Mouse (Mus musculus) Patski (cell line): ENCODE results near the gene Nprl3. TPM values are rescaled to one million over a fixed set of nuclear protein-coding genes. Genes with fewer than 3 reads are reported as not detected.
"Not testable (repeated sequence)": the region's sequence is repeated elsewhere in the genome, so short reads cannot be mapped to it uniquely, and the experiment has no call there.

ENCODE experiments used
- ATAC-seq: fragments of 100-300 bp; one replicate; pipeline ENCODE4 v1.8.0; 2021
- CTCF ChIA-PET: fragments of 350-600 bp; sonication (Branson Sonifier 250); formaldehyde crosslinking; loops from one replicate; lab custom pipeline; 2022; ENCODE audit warnings: inconsistent platforms; lab: Charles Lee
- POLR2A ChIA-PET: fragments of 350-600 bp; sonication (Branson Sonifier 250); formaldehyde crosslinking; loops from one replicate; lab custom pipeline; 2022; ENCODE audit warnings: antibody characterized with exemption, inconsistent platforms; lab: Charles Lee
- DNase-seq: peaks from one replicate; pipeline ENCODE4 v3.0.0-alpha.2; 2011; ENCODE audit warnings: low read depth, low spot score
- H3K27me3 ChIP-seq: fragments of 371-371 bp; one replicate; pipeline ENCODE4 v1.5.1; 2021
- CTCF ChIP-seq: fragments of 100-300 bp; IDR thresholded peaks from one replicate; pipeline ENCODE4 v1.5.1; 2021
- in situ Hi-C: fragments of 300-500 bp; cut with MboI; formaldehyde crosslinking; loops from 3 replicates; pipeline ENCODE4 v1.11.1; 2018; ENCODE audit warnings: low pct_unique_long_range_greater_than_20kb, mixed read lengths
- polyA plus RNA-seq: library from polyadenylated mRNA; unstranded; gene quantifications from one replicate; pipeline ENCODE4 v1.2.3, GENCODE M21; 2021

Gene Nprl3
- polyA plus RNA-seq, 1 experiment from 2014 or later, result 46.7 TPM

GRCm38 (mm10) chr11:32218501-32219050 is 48.9 kb downstream of the Nprl3 start:
- no peaks in the 10 kb centered on the region for H3K27me3 ChIP-seq
- ATAC-seq (no peak), DNase-seq (no peak)
- in situ Hi-C loops, result no loop called here
- no peak for TF ChIP-seq CTCF
- POLR2A ChIA-PET, result interaction anchor here (1.0 to 2.0 kb wide), 4 partner anchors 8 to 20 kb away, joined by 3 to 6 read pairs (median 4); partner anchors contain the start of genes Mpg and Snrnp25
- CTCF ChIA-PET, result interaction anchor here (1.3 to 4.6 kb wide), 5 partner anchors 11 to 23 kb away, joined by 3 to 54 read pairs (median 5); no protein-coding TSS in a partner anchor

GRCm38 (mm10) chr11:32216851-32217250 is 50.7 kb downstream of the Nprl3 start:
- no peaks in the 10 kb centered on the region for H3K27me3 ChIP-seq
- DNase-seq, result no peak
- in situ Hi-C loops, result no loop called here
- POLR2A ChIA-PET, result no interaction called here
- TF ChIP-seq CTCF, result no peak
- CTCF ChIA-PET, result interaction anchor here (2.1 to 4.6 kb wide), 2 partner anchors 9 to 21 kb away, joined by 5 to 54 read pairs; no protein-coding TSS in a partner anchor
- no peak for ATAC-seq

GRCm38 (mm10) chr11:32215372-32216162 is 51.9 kb downstream of the Nprl3 start:
- ATAC-seq (no peak), DNase-seq (no peak)
- no peak for TF ChIP-seq CTCF
- ChIA-PET CTCF (interaction anchor here (0.7 kb wide), 1 partner anchor 23 kb away, joined by 3 read pairs; no protein-coding TSS in a partner anchor), POLR2A (no interaction called here)
- in situ Hi-C loops, result no loop called here
- H3K27me3 ChIP-seq, result no peaks in the 10 kb centered on the region

GRCm38 (mm10) chr11:32210623-32211022 is 56.9 kb downstream of the Nprl3 start:
- ATAC-seq (no peak), DNase-seq (no peak)
- CTCF ChIA-PET, result interaction anchor here (1.1 kb wide), 1 partner anchor 10 kb away, joined by 3 read pairs; the partner anchor contains the start of gene Il9r
- no peaks in the 10 kb centered on the region for H3K27me3 ChIP-seq
- in situ Hi-C loops, result no loop called here
- POLR2A ChIA-PET, result interaction anchor here (0.5 kb wide), 1 partner anchor 9 kb away, joined by 3 read pairs; no protein-coding TSS in a partner anchor
- no peak for TF ChIP-seq CTCF

DNA sequence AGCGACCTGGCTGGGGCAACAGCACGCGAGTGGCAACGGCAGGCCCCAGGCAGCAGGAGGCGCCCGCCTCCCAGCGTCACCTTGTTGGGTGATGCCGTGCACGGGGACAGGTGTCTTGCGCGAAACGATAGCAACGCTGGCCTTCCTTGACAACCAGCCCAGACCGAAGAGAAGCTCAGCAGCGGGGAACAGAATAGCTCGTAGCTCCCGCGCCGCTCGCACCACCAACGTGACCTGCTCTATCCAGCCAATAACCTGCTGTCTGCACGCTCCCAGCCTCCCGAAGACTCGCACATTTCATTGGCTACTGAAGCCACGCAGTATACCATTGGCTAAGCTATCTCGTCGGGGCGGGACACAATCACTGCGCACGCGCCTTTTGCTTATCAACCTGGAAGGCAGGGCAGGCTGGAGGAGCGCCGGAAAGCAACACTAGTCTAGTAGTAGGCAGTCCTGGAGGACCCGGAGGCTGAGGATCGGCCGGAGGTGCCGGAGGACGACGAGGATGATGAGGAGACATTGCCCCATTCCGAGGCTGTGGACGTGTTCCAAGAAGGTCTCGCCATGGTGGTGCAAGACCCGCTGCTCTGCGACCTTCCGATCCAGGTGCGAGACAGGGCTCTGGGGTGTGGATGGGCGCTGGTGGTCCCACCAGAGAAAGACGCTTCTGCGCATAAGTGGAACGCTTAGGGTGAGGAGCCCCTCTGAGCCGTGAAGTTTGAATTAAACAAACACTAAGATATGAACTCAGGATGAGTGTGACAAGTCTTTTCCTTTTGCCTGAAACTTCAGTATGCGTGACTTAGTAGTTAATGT is 62.2 kb downstream of the Nprl3 start, which contains the start of gene Snrnp25:
TSS of gene Snrnp25 (plus strand) at position 358 of the 816 bp plus-strand sequence.
- no peak for TF ChIP-seq CTCF
- ATAC-seq, result peak; percentile 99
- ChIA-PET POLR2A (interaction anchor here (1.0 kb wide), 1 partner anchor 13 kb away, joined by 3 read pairs; no protein-coding TSS in a partner anchor), CTCF (interaction anchor here (1.1 to 2.1 kb wide), 4 partner anchors 11 to 23 kb away, joined by 3 to 6 read pairs (median 3); no protein-coding TSS in a partner anchor)
- DNase-seq, result peak; percentile 86
- in situ Hi-C loops, result no loop called here
- peaks cover 18% of the 10 kb centered on the region for H3K27me3 ChIP-seq

DNA sequence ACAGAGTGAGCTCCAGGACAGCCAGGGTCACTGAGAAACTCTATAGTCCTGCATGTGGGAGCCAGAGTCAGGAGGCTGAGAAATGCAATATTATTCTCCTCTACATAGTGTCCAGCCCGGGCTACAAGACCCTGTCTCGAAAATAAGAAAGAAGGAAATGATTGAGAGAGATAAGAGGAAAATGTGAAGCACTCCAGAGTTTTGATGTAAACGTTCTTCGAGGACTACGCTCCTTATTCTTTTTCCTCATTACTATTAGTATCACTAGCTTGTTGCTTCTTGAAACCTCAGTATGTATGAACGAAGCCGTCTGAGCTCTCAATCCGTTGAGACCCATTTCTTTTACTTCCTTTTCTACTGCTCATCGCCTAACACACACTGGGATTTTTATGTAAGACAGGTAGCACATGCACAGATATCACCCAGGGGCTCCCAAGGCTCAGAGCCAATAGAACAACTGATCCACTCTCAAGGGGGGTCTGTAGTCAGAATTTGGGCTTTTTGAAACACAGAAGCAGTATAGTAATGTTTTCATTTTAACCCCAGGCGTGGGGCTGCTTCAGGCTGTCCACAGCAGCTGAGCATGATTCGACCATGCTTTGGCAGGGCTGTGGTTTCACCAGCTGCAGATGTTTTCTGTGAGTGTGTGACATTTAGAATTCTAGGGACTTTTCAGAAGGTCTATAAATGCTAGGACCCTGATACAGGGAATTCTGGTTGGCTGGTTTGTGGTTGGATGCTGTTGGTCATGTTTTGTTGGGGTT is 65.4 kb downstream of the Nprl3 start:
- no peak for DNase-seq
- POLR2A ChIA-PET, result no interaction called here
- TF ChIP-seq CTCF, result no peak
- in situ Hi-C loops, result no loop called here
- CTCF ChIA-PET, result interaction anchor here (1.4 to 1.5 kb wide), 2 partner anchors 19 to 119 kb away, joined by 3 to 4 read pairs; no protein-coding TSS in a partner anchor
- peaks cover 22% of the 10 kb centered on the region for H3K27me3 ChIP-seq
- no peak for ATAC-seq

- DNase-seq, in situ Hi-C loops, ATAC-seq, POLR2A ChIA-PET: not testable (repeated sequence)
- CTCF ChIA-PET, result interaction anchor here (1.3 to 1.5 kb wide), 3 partner anchors 9 to 120 kb away, joined by 3 to 4 read pairs (median 3); no protein-coding TSS in a partner anchor
- peaks cover 28% of the 10 kb centered on the region for H3K27me3 ChIP-seq
Observed at GRCm38 (mm10) chr11:32200992-32201391, 66.5 kb downstream of the Nprl3 start.

DNA sequence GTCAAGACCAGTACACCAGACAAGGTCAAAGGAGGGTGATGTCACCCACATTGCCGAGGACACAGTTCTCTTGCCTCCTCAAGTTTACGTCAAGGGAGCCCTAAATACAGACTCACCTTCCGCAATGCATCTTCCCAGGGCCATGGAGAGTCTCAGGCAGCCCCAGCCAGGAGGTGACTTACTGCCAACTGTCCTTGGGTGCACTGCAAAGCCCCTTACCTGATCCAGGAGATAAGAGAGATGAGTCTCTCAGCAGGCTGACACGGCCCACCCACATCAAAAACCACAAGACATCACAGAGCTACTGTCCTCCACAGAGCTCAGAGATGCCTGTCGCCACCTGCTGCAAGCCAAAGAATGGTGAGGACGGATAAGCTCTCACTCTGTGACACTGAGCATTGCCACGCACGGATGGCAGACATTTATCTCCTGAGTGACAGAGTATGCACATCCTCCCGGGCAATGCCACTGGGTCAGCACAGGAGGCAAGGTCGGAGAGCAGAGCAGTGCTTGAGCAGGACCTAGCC is 67.4 kb downstream of the Nprl3 start, which contains the start of gene Il9r:
TSS of gene Il9r (minus strand) at position 205 of the 527 bp plus-strand sequence.
- DNase-seq (no peak), ATAC-seq (no peak)
- H3K27me3 ChIP-seq, result peaks cover 34% of the 10 kb centered on the region
- POLR2A ChIA-PET, result no interaction called here
- in situ Hi-C loops, result no loop called here
- CTCF ChIA-PET, result interaction anchor here (1.3 kb wide), 1 partner anchor 10 kb away, joined by 3 read pairs; no protein-coding TSS in a partner anchor
- TF ChIP-seq CTCF, result no peak

- ATAC-seq (no peak), DNase-seq (no peak)
- POLR2A ChIA-PET, result no interaction called here
- H3K27me3 ChIP-seq, result peaks cover 39% of the 10 kb centered on the region
- no peak for TF ChIP-seq CTCF
- CTCF ChIA-PET, result no interaction called here
- in situ Hi-C loops, result no loop called here
Observed at GRCm38 (mm10) chr11:32199230-32199629, 68.3 kb downstream of the Nprl3 start.
